Mouse (Mus musculus): ENCODE data around the gene Gimap4. TPM values are rescaled to one million over a fixed set of nuclear protein-coding genes. Genes with fewer than 3 reads are reported as not detected.
"Not testable (repeated sequence)": the region's sequence is repeated elsewhere in the genome, so short reads cannot be mapped to it uniquely, and the experiment has no call there.

Gene Gimap4
- polyA plus RNA-seq, 1 experiment from 2014 or later = 3.4 TPM

GRCm38 (mm10) chr6:48677492-48678345 is 6.6 kb upstream of the Gimap4 start:
- WGBS = 92% methylated on average over 17 of the region's 17 CpGs
- peaks cover 8% of the 10 kb centered on the region for H3K4me1 ChIP-seq
- H3K36me3 ChIP-seq (replicated peaks) = no peaks in the 10 kb centered on the region
- no peaks in the 10 kb centered on the region for H3K9me3 ChIP-seq
- no peak overlapping the region for H3K9ac ChIP-seq
- no peak overlapping the region for H3K27ac ChIP-seq
- no peak for ATAC-seq (ENCODE audit: low FRiP score)
- no peak overlapping the region for H3K4me2 ChIP-seq
- no peaks in the 10 kb centered on the region for H3K27me3 ChIP-seq
- H3K4me3 ChIP-seq (replicated peaks) = no peak overlapping the region

DNA sequence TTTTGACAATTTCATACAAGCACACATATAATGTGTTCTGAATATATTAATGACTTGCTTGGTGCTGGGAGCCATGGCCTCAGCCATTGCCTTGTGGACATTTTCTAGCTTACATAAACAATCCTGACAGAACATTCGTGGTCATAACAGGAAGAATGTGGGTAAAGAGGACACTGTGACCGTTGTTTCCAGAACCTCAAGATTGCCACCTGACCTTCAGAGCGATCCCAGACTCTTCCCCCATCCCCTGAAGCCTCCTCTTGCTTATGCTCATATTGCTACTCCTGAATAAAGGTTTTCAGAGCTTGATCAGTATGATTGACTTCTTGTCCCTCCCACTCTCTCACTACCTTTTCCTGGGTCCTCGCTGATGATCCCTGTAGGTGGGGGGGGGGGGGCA is 6.0 kb upstream of the Gimap4 start:
- Histone ChIP-seq H3K27me3 (no peaks in the 10 kb centered on the region), H3K9ac (no peak overlapping the region), H3K4me3 (replicated peaks) (no peak overlapping the region), H3K27ac (no peak overlapping the region), H3K9me3 (no peaks in the 10 kb centered on the region), H3K4me2 (no peak overlapping the region), H3K4me1 (peaks cover 8% of the 10 kb centered on the region), H3K36me3 (replicated peaks) (no peaks in the 10 kb centered on the region)
- 84% methylated on average over 4 of the region's 4 CpGs for whole genome bisulfite sequencing
- ATAC-seq (ENCODE audit: low FRiP score) = no peak

DNA sequence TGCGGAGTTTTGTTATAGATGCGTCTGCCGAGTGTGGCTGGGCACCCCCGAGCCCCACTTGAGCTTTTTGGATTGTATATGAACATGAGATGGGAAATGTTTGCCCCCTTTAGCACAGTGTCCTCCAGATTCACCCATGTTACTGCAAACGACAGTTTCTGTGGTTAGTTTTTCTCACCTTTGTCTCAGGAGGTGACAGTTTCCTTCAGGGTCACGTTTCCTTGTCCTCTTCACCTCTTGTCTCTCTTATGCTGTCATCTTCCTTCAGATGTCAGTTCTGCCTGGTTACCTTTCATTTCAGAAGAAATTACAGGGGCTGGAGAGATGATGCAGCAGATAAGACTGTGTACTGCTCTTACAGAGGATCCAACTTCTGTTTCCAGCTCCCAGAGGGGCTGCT is 4.6 kb upstream of the Gimap4 start:
- H3K36me3 ChIP-seq (replicated peaks) = no peaks in the 10 kb centered on the region
- no peaks in the 10 kb centered on the region for H3K27me3 ChIP-seq
- ATAC-seq (ENCODE audit: low FRiP score) = no peak
- no peaks in the 10 kb centered on the region for H3K9me3 ChIP-seq
- H3K4me2 ChIP-seq = no peak overlapping the region
- H3K4me1 ChIP-seq = peaks cover 8% of the 10 kb centered on the region
- H3K27ac ChIP-seq = no peak overlapping the region
- no peak overlapping the region for H3K9ac ChIP-seq
- H3K4me3 ChIP-seq (replicated peaks) = no peak overlapping the region
- 85% methylated on average over 6 of the region's 6 CpGs for WGBS

- Histone ChIP-seq H3K27ac (no peak overlapping the region), H3K36me3 (replicated peaks) (no peaks in the 10 kb centered on the region), H3K9ac (no peak overlapping the region), H3K4me1 (peaks cover 8% of the 10 kb centered on the region), H3K4me2 (no peak overlapping the region), H3K9me3 (no peaks in the 10 kb centered on the region), H3K4me3 (replicated peaks) (no peak overlapping the region), H3K27me3 (no peaks in the 10 kb centered on the region)
- 80% methylated on average over 5 of the region's 5 CpGs for WGBS
- ATAC-seq (ENCODE audit: low FRiP score) = no peak
Measured at GRCm38 (mm10) chr6:48680421-48680820, 3.9 kb upstream of the Gimap4 start.

- Histone ChIP-seq H3K9ac (no peak overlapping the region), H3K27me3 (no peaks in the 10 kb centered on the region), H3K36me3 (replicated peaks) (no peaks in the 10 kb centered on the region), H3K9me3 (no peaks in the 10 kb centered on the region), H3K4me2 (no peak overlapping the region), H3K4me1 (no peaks in the 10 kb centered on the region), H3K27ac (no peak overlapping the region), H3K4me3 (replicated peaks) (no peak overlapping the region)
- WGBS = 82% methylated on average over 3 of the region's 3 CpGs
- ATAC-seq (ENCODE audit: low FRiP score) = no peak
Measured at GRCm38 (mm10) chr6:48681472-48682090, 2.8 kb upstream of the Gimap4 start.

- H3K36me3 ChIP-seq (replicated peaks) = no peaks in the 10 kb centered on the region
- H3K27ac ChIP-seq = no peak overlapping the region
- WGBS = 87% methylated on average over 4 of the region's 4 CpGs
- no peaks in the 10 kb centered on the region for H3K4me1 ChIP-seq
- H3K4me2 ChIP-seq = no peak overlapping the region
- no peak overlapping the region for H3K4me3 ChIP-seq (replicated peaks)
- ATAC-seq (ENCODE audit: low FRiP score) = no peak
- H3K9ac ChIP-seq = no peak overlapping the region
- no peaks in the 10 kb centered on the region for H3K27me3 ChIP-seq
- no peaks in the 10 kb centered on the region for H3K9me3 ChIP-seq
Measured at GRCm38 (mm10) chr6:48682271-48682670, 2.1 kb upstream of the Gimap4 start.

GRCm38 (mm10) chr6:48683263-48683821 is 1.0 kb upstream of the Gimap4 start:
- H3K36me3 ChIP-seq (replicated peaks); H3K4me1 ChIP-seq; H3K9me3 ChIP-seq; H3K9ac ChIP-seq; H3K27ac ChIP-seq; ATAC-seq (ENCODE audit: low FRiP score); H3K4me3 ChIP-seq (replicated peaks); H3K27me3 ChIP-seq; H3K4me2 ChIP-seq: not testable (repeated sequence)
- WGBS = 96% methylated on average over 4 of the region's 4 CpGs

- no peak for ATAC-seq (ENCODE audit: low FRiP score)
- H3K27ac ChIP-seq = no peak overlapping the region
- no peaks in the 10 kb centered on the region for H3K36me3 ChIP-seq (replicated peaks)
- H3K9me3 ChIP-seq = no peaks in the 10 kb centered on the region
- H3K27me3 ChIP-seq = no peaks in the 10 kb centered on the region
- no peak overlapping the region for H3K9ac ChIP-seq
- WGBS = 62% methylated on average over 4 of the region's 4 CpGs
- H3K4me1 ChIP-seq = no peaks in the 10 kb centered on the region
- H3K4me3 ChIP-seq (replicated peaks) = no peak overlapping the region
- H3K4me2 ChIP-seq = no peak overlapping the region
Measured at GRCm38 (mm10) chr6:48684806-48685205, 457 bp downstream of the Gimap4 start.

DNA sequence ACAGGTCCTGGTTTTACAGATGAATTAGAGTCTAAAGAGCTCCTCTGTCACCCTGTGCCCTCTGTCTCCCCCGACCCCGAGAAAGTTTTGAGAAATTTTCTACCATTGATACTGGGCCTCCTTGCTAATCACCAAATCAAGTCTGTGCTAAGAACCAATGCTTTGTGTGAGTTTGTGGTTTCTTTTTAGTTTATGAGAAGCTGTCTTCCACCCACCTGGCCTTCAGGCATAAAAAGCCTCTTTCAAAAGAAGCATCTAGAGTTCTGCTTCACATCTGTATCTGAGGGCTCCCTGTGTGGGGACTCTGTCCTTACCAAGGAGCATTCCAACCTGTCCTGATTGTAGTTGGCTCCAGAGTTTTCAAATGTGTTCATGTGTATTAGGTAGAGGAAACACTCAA is 902 bp downstream of the Gimap4 start:
- no peak overlapping the region for H3K27ac ChIP-seq
- no peak overlapping the region for H3K4me2 ChIP-seq
- H3K36me3 ChIP-seq (replicated peaks) = no peaks in the 10 kb centered on the region
- no peaks in the 10 kb centered on the region for H3K9me3 ChIP-seq
- H3K4me1 ChIP-seq = no peaks in the 10 kb centered on the region
- 87% methylated on average over 2 of the region's 2 CpGs for WGBS
- no peaks in the 10 kb centered on the region for H3K27me3 ChIP-seq
- no peak overlapping the region for H3K9ac ChIP-seq
- ATAC-seq (ENCODE audit: low FRiP score) = no peak
- no peak overlapping the region for H3K4me3 ChIP-seq (replicated peaks)

DNA sequence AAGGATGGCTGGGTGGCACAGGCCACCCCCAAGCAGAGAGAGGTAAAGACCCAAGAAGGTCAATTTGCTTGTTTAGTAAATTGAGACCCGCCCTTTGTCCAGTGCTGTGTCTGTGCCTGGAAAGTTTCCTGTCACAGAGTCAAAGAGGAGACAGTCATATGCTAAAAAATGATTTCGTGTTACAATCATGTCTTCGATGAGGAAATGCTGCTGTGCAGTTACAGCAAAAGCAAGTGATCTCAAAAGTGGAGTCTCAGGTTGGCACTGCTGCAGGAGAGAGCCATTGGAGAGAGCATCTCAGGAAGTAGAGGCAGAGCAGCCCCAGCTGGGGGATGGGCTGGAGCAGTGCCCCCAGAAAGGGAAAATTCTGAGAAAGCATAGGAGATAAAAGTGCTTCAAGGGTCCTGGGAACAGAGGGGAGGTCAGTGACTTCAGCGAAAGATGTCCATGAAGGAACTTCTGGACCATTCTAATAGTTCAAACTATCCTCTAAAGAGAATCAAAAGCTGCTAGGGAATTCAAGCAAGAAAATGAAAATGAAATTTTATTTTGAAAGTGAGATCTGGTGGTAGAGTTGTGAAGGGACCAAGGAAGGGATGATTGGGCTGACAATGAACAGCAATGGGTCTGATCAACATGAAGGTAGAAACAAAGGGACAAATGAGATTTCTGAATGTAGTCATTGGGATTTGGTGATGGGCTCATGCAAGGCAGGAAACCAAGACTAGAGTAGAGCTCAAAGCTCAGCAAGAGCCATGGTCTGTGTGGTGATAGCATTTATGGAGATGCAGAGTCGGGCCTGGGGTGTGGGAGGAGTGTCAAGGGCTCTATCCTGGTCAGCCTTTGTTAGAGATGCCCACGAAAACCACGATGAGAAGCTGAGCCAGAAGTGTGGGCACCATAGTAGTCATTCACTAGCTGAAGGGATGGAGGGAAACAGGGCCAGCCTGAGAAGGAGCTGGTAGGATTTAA is 1.6 kb downstream of the Gimap4 start:
- H3K27ac ChIP-seq = no peak overlapping the region
- no peak overlapping the region for H3K4me3 ChIP-seq (replicated peaks)
- no peaks in the 10 kb centered on the region for H3K36me3 ChIP-seq (replicated peaks)
- WGBS = 84% methylated on average over 7 of the region's 7 CpGs
- ATAC-seq (ENCODE audit: low FRiP score) = no peak
- H3K9ac ChIP-seq = no peak overlapping the region
- H3K9me3 ChIP-seq = no peaks in the 10 kb centered on the region
- H3K4me2 ChIP-seq = no peak overlapping the region
- H3K4me1 ChIP-seq = no peaks in the 10 kb centered on the region
- H3K27me3 ChIP-seq = no peaks in the 10 kb centered on the region

DNA sequence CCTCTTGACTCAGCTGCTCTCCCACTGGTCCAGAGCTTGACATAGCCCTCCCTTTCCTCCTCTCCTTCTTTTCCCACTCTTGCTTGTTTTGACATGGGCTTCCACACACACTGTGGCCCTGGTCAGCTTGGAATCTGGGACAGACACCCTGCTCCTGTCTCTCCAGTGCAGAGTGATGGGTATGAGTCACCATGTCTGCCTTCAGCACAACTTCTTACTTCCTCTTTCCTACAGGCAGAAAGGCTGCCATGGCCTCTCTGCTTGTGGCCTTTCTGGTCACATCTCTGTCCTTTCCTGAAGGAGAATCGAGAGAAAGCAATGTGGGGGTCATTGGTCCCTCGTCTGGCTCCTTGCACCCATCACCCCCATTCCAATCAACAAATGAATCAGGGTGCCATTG is 2.7 kb downstream of the Gimap4 start:
- no peak overlapping the region for H3K4me3 ChIP-seq (replicated peaks)
- 88% methylated on average over 2 of the region's 2 CpGs for whole genome bisulfite sequencing
- H3K4me1 ChIP-seq = no peaks in the 10 kb centered on the region
- H3K27me3 ChIP-seq = no peaks in the 10 kb centered on the region
- no peaks in the 10 kb centered on the region for H3K36me3 ChIP-seq (replicated peaks)
- H3K9ac ChIP-seq = no peak overlapping the region
- ATAC-seq (ENCODE audit: low FRiP score) = no peak
- H3K4me2 ChIP-seq = no peak overlapping the region
- H3K27ac ChIP-seq = no peak overlapping the region
- no peaks in the 10 kb centered on the region for H3K9me3 ChIP-seq

- WGBS = 86% methylated on average over 2 of the region's 2 CpGs
- Histone ChIP-seq H3K9ac (no peak overlapping the region), H3K27ac (no peak overlapping the region), H3K27me3 (no peaks in the 10 kb centered on the region), H3K4me1 (no peaks in the 10 kb centered on the region), H3K36me3 (replicated peaks) (no peaks in the 10 kb centered on the region), H3K4me3 (replicated peaks) (no peak overlapping the region), H3K9me3 (no peaks in the 10 kb centered on the region), H3K4me2 (no peak overlapping the region)
- ATAC-seq (ENCODE audit: low FRiP score) = no peak
Measured at GRCm38 (mm10) chr6:48689320-48689719, 5.0 kb downstream of the Gimap4 start.
